Mouse (Mus musculus) embryonic fibroblast, embryonic 13.5 days (primary cell): Measurements from ENCODE around the gene Srl.

ENCODE experiments used
- CTCF ChIP-seq: IDR thresholded peaks from 2 replicates; pipeline ENCODE4 v1.5.1; 2011; ENCODE audit warnings: mild to moderate bottlenecking, control low read depth, low read length, moderate library complexity, borderline replicate concordance; ENCODE audit not compliant: insufficient read depth
- POLR2A ChIP-seq: IDR thresholded peaks from 2 replicates; pipeline ENCODE4 v1.6.1; 2011; ENCODE audit warnings: low read depth, mild to moderate bottlenecking, control low read depth, low read length, moderate library complexity

DNA sequence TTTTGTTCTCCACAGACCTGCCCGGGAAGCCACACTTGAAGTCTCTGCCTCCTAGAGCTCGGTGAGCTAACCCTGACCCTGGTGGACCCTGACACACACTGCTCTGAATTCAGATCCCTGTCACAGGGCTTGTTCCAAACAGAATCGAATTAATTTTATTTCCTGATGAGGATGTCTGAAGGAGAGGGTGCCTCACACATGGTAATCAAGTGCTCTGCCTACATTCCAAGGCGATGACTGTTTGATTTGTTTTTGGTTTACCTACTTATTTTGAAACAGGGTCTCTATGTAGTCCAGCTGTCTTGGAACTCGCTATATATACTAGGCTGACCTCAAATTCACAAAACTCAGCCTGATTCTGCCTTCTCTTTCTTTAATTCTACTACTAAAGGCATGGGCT is 68.4 kb downstream of the Srl start:
- no peak for TF ChIP-seq CTCF
- TF ChIP-seq POLR2A: no peak
